Mouse (Mus musculus): ENCODE data around the gene Zyx.

- TF ChIP-seq CTCF (IDR thresholded peaks at IDR 0.05; ENCODE audit: extremely low read depth, insufficient read length, insufficient replicate concordance, low read depth, low read length) (no peak), POLR2A (IDR thresholded peaks at IDR 0.05; ENCODE audit: low read depth, low read length) (no peak)
These were observed 19.2 kb upstream of the Zyx start for GRCm38 (mm10) chr6:42330216-42330615.
